Mouse (Mus musculus) granulocyte monocyte progenitor cell, adult 5-6 weeks (primary cell): ENCODE results near the gene Bach2. TPM values are rescaled to one million over a fixed set of nuclear protein-coding genes. Genes with fewer than 3 reads are reported as not detected.

Experiments used
- ATAC-seq: replicated peaks from 2 replicates; pipeline ENCODE4 v1.8.0; 2016; ENCODE audit warnings: mild to moderate bottlenecking, moderate TSS enrichment, inconsistent platforms; ENCODE audit not compliant: poor library complexity, severe bottlenecking
- total RNA-seq, 2 experiments: library from RNA; stranded (forward) in 1 of 2; stranded (reverse) in 1 of 2; fragments of 200-712, 200-1000 nt in 1 of 2; fragments of >200 nt in 1 of 2; fragmentation: Nextera tagmentation in 1 of 2; gene quantifications; 2 replicates each; pipeline ENCODE4 v1.2.3; 2014 to 2017

The Bach2 gene
- total RNA-seq, 2 experiments from 2014 or later: under 0.01 to 0.67 TPM

GRCm38 (mm10) chr4:32508996-32509395 is 270.4 kb downstream of the Bach2 start:
- no peak for ATAC-seq

GRCm38 (mm10) chr4:32509832-32510612 is 271.4 kb downstream of the Bach2 start:
- ATAC-seq: no peak

GRCm38 (mm10) chr4:32510940-32511339 is 272.3 kb downstream of the Bach2 start:
- ATAC-seq: no peak

GRCm38 (mm10) chr4:32516126-32516525 is 277.5 kb downstream of the Bach2 start:
- ATAC-seq: no peak

GRCm38 (mm10) chr4:32518842-32519578 is 280.4 kb downstream of the Bach2 start:
- no peak for ATAC-seq

- no peak for ATAC-seq
These were observed 282.2 kb downstream of the Bach2 start for GRCm38 (mm10) chr4:32520628-32521360.

- ATAC-seq: no peak
These were observed 282.7 kb downstream of the Bach2 start for GRCm38 (mm10) chr4:32521361-32521740.

GRCm38 (mm10) chr4:32522013-32522412 is 283.4 kb downstream of the Bach2 start:
- ATAC-seq: no peak

GRCm38 (mm10) chr4:32524282-32524681 is 285.7 kb downstream of the Bach2 start:
- peak; percentile 74 for ATAC-seq

- ATAC-seq: peak; percentile 65
These were observed 286.4 kb downstream of the Bach2 start for GRCm38 (mm10) chr4:32525000-32525399.

GRCm38 (mm10) chr4:32526228-32526836 is 287.7 kb downstream of the Bach2 start:
- ATAC-seq: no peak

GRCm38 (mm10) chr4:32529443-32529995 is 290.9 kb downstream of the Bach2 start:
- no peak for ATAC-seq

GRCm38 (mm10) chr4:32530421-32530920 is 291.9 kb downstream of the Bach2 start:
- no peak for ATAC-seq

GRCm38 (mm10) chr4:32530921-32531846 is 292.6 kb downstream of the Bach2 start:
- ATAC-seq: peak; percentile 43

- no peak for ATAC-seq
These were observed 293.5 kb downstream of the Bach2 start for GRCm38 (mm10) chr4:32532079-32532478.

GRCm38 (mm10) chr4:32533735-32534134 is 295.1 kb downstream of the Bach2 start:
- ATAC-seq: no peak

- ATAC-seq: no peak
These were observed 297.0 kb downstream of the Bach2 start for GRCm38 (mm10) chr4:32535626-32536025.

GRCm38 (mm10) chr4:32536870-32537508 is 298.4 kb downstream of the Bach2 start:
- ATAC-seq: peak; percentile 75
